Comparison of ENCODE assay signal across 9 mouse cellular contexts in genomic region chr10:53517770-53518598, GRCm38 (mm10).
DNase-seq lines count a peak whose midpoint lies in the region; ATAC-seq lines count a peak whose summit lies in the region.
"Had no signal": no experiment of that assay in that cellular context is flagged by ENCODE, and none has a peak within 500 bp of the region (broad histone marks: within the 10 kb centered on the region; RNA-seq: fewer than 3 reads in every experiment).

No protein-coding gene starts in this region.

- no peak overlapping the region for H3K27ac ChIP-seq in heart, embryonic 10.5 days
- H3K27ac ChIP-seq in midbrain, embryonic 11.5 days (ENCODE audit: low read depth, low read length) = no peak overlapping the region
- no peak overlapping the region for H3K27ac ChIP-seq in midbrain, embryonic 10.5 days (replicated peaks)
- peak overlapping the region; percentile 71 for H3K27ac ChIP-seq in intestine, embryonic 15.5 days
- H3K27ac ChIP-seq in stomach, embryonic 16.5 days (ENCODE audit: low read length) = peak overlapping the region; percentile 65; the same call in 1 of the 2 replicates

- H3K4me3 ChIP-seq in heart, embryonic 10.5 days = no peak overlapping the region
- H3K4me3 ChIP-seq in midbrain, embryonic 11.5 days (ENCODE audit: low read depth, low read length) = no peak overlapping the region
- H3K4me3 ChIP-seq in midbrain, embryonic 10.5 days = no peak overlapping the region
- no peak overlapping the region for H3K4me3 ChIP-seq in intestine, embryonic 15.5 days (replicated peaks)
- no peak overlapping the region for H3K4me3 ChIP-seq in stomach, embryonic 16.5 days (replicated peaks; ENCODE audit: low read length)

- H3K9me3 ChIP-seq in heart, embryonic 10.5 days = no peaks in the 10 kb centered on the region
- no peaks in the 10 kb centered on the region for H3K9me3 ChIP-seq in midbrain, embryonic 11.5 days (ENCODE audit: control insufficient read depth, low read length)
- no peaks in the 10 kb centered on the region for H3K9me3 ChIP-seq in midbrain, embryonic 10.5 days (replicated peaks)
- no peaks in the 10 kb centered on the region for H3K9me3 ChIP-seq in intestine, embryonic 15.5 days
- no peaks in the 10 kb centered on the region for H3K9me3 ChIP-seq in stomach, embryonic 16.5 days (replicated peaks; ENCODE audit: control insufficient read depth, low read length)

- ATAC-seq in midbrain, embryonic 11.5 days (ENCODE audit: low FRiP score) = no peak
- no peak for ATAC-seq in intestine, embryonic 15.5 days
- no peak for ATAC-seq in stomach, embryonic 16.5 days (ENCODE audit: insufficient read depth, low FRiP score)

- H3K4me1 ChIP-seq in heart, embryonic 10.5 days = peaks cover 15% of the 10 kb centered on the region; the same call in 1 of the 2 replicates
- no peaks in the 10 kb centered on the region for H3K4me1 ChIP-seq in midbrain, embryonic 11.5 days (ENCODE audit: control insufficient read depth, insufficient read depth, low read length)
- peaks cover 15% of the 10 kb centered on the region for H3K4me1 ChIP-seq in midbrain, embryonic 10.5 days
- peaks cover 14% of the 10 kb centered on the region; the same call in 1 of the 2 replicates for H3K4me1 ChIP-seq in intestine, embryonic 15.5 days (replicated peaks)
- H3K4me1 ChIP-seq in stomach, embryonic 16.5 days (ENCODE audit: control insufficient read depth, insufficient read depth, low read length) = 0 out of 2 replicates have a peak, but pooled peaks cover 5% of the 10 kb centered on the region

- H3K27me3 ChIP-seq in heart, embryonic 10.5 days (ENCODE audit: insufficient read depth, poor library complexity, severe bottlenecking) = no peaks in the 10 kb centered on the region; the same call in 1 of the 2 replicates
- H3K27me3 ChIP-seq in midbrain, embryonic 11.5 days (ENCODE audit: control insufficient read depth, insufficient read depth, low read length) = no peaks in the 10 kb centered on the region
- no peaks in the 10 kb centered on the region for H3K27me3 ChIP-seq in midbrain, embryonic 10.5 days (ENCODE audit: low read depth, poor library complexity, severe bottlenecking)
- H3K27me3 ChIP-seq in intestine, embryonic 15.5 days (replicated peaks) = no peaks in the 10 kb centered on the region
- no peaks in the 10 kb centered on the region for H3K27me3 ChIP-seq in stomach, embryonic 16.5 days (ENCODE audit: control insufficient read depth, insufficient read depth, low read length)

- no peak overlapping the region for H3K9ac ChIP-seq in midbrain, embryonic 11.5 days (ENCODE audit: low read length)
- no peak overlapping the region for H3K9ac ChIP-seq in intestine, embryonic 15.5 days
- no peak overlapping the region for H3K9ac ChIP-seq in stomach, embryonic 16.5 days (ENCODE audit: low read length)

- H3K36me3 ChIP-seq in heart, embryonic 10.5 days = no peaks in the 10 kb centered on the region
- H3K36me3 ChIP-seq in midbrain, embryonic 11.5 days (ENCODE audit: control insufficient read depth, insufficient read depth, low read length) = no peaks in the 10 kb centered on the region
- H3K36me3 ChIP-seq in midbrain, embryonic 10.5 days = no peaks in the 10 kb centered on the region
- H3K36me3 ChIP-seq in intestine, embryonic 15.5 days = no peaks in the 10 kb centered on the region
- H3K36me3 ChIP-seq in stomach, embryonic 16.5 days (ENCODE audit: control insufficient read depth, insufficient read depth, low read length) = no peaks in the 10 kb centered on the region

- DNase-seq in heart, adult 11 months = peak; percentile 61
- no peak for DNase-seq in heart, embryonic 10.5 days (ENCODE audit: low spot score)
- peak; percentile 62 for DNase-seq in midbrain, embryonic 11.5 days (ENCODE audit: low spot score, missing footprints)
- no peak for DNase-seq in midbrain, embryonic 10.5 days (ENCODE audit: low spot score)
- DNase-seq in cerebellum, postnatal 25 days = no peak
- DNase-seq in layer of hippocampus, adult 9-10 months (ENCODE audit: low spot score) = no peak
- DNase-seq: cerebellum, adult 8-10 months had no signal

- WGBS in heart, embryonic 10.5 days = 79% methylated on average over 14 of the region's 14 CpGs
- WGBS in midbrain, embryonic 11.5 days = 75% methylated on average over 14 of the region's 14 CpGs
- 80% methylated on average over 14 of the region's 14 CpGs for WGBS in midbrain, embryonic 10.5 days
- 69% methylated on average over 14 of the region's 14 CpGs for WGBS in intestine, embryonic 15.5 days
- 68% methylated on average over 14 of the region's 14 CpGs for WGBS in stomach, embryonic 16.5 days

- H3K4me2 ChIP-seq in midbrain, embryonic 11.5 days = no peak overlapping the region
- H3K4me2 ChIP-seq in intestine, embryonic 15.5 days (replicated peaks) = 0 out of 2 replicates have a peak overlapping the region, but pooled peaks have one; percentile 4
- no peak overlapping the region for H3K4me2 ChIP-seq in stomach, embryonic 16.5 days (ENCODE audit: low read depth, low read length)

Comparison
In these comparisons a context has a peak if more than half of its experiments do, and no peak if none do; other contexts are left out.
1. DNase-seq: peak in heart, adult 11 months (single experiment) and midbrain, embryonic 11.5 days (single experiment); none in heart, embryonic 10.5 days (single experiment), midbrain, embryonic 10.5 days (single experiment), cerebellum, postnatal 25 days (0 of 2) and layer of hippocampus, adult 9-10 months (single experiment).
2. H3K27ac ChIP-seq: peak in intestine, embryonic 15.5 days (single experiment) and stomach, embryonic 16.5 days (single experiment); none in heart, embryonic 10.5 days (single experiment), midbrain, embryonic 11.5 days (single experiment) and midbrain, embryonic 10.5 days (single experiment).